8 mouse cellular contexts compared by ENCODE assay signal in genomic region chr8:3278181-3278820, GRCm38 (mm10). TPM values are rescaled to one million over a fixed set of nuclear protein-coding genes. Genes with fewer than 3 reads are reported as not detected.
A peak's percentile ranks its signal among the peaks of the same experiment; 100 is the strongest.
DNase-seq lines count a peak whose midpoint lies in the region; ATAC-seq and TF ChIP-seq lines count a peak whose summit lies in the region.

No protein-coding gene starts in this region.

- H3K9me3 ChIP-seq in limb, embryonic 11.5 days (ENCODE audit: control insufficient read depth, low read length): no peaks in the 10 kb centered on the region; the same call in 1 of the 2 replicates
- H3K9me3 ChIP-seq in midbrain, embryonic 15.5 days: no peaks in the 10 kb centered on the region

- peaks cover 12% of the 10 kb centered on the region for H3K79me2 ChIP-seq in heart, adult 2 months (replicated peaks; ENCODE audit: control insufficient read depth, insufficient read depth, low read length)

- TF ChIP-seq CTCF in heart, adult 2 months (IDR thresholded peaks at IDR 0.05): peak; percentile 53

- WGBS in heart, adult 2 months: 24% methylated on average over 15 of the region's 15 CpGs
- WGBS in limb, embryonic 11.5 days: 46% methylated on average over 15 of the region's 15 CpGs
- WGBS in midbrain, embryonic 15.5 days: 49% methylated on average over 15 of the region's 15 CpGs

- peak overlapping the region; percentile 98 for H3K27ac ChIP-seq in heart, adult 2 months
- no peak overlapping the region for H3K27ac ChIP-seq in limb, embryonic 11.5 days (replicated peaks; ENCODE audit: low read depth, low read length)
- H3K27ac ChIP-seq in midbrain, embryonic 15.5 days: no peak overlapping the region

- peak overlapping the region; percentile 99 for H3K9ac ChIP-seq in heart, adult 2 months (ENCODE audit: low read depth, low read length)
- peak overlapping the region; percentile 64 for H3K9ac ChIP-seq in limb, embryonic 11.5 days (ENCODE audit: low read length)
- H3K9ac ChIP-seq in midbrain, embryonic 15.5 days: peak overlapping the region; percentile 91

- H3K36me3 ChIP-seq in heart, adult 2 months (ENCODE audit: control insufficient read depth, insufficient read depth, low read length): peaks cover 10% of the 10 kb centered on the region
- H3K36me3 ChIP-seq in limb, embryonic 11.5 days (ENCODE audit: control insufficient read depth, insufficient read depth, low read length): no peaks in the 10 kb centered on the region
- no peaks in the 10 kb centered on the region for H3K36me3 ChIP-seq in midbrain, embryonic 15.5 days (replicated peaks)

- H3K4me3 ChIP-seq in heart, adult 2 months: peak overlapping the region; percentile 94
- peak overlapping the region; percentile 74 for H3K4me3 ChIP-seq in limb, embryonic 11.5 days (ENCODE audit: low read depth, low read length)
- H3K4me3 ChIP-seq in midbrain, embryonic 15.5 days: peak overlapping the region; percentile 79

- no peak for ATAC-seq in limb, embryonic 11.5 days (ENCODE audit: insufficient number of reproducible peaks, low FRiP score, low TSS enrichment, low read depth)
- ATAC-seq in midbrain, embryonic 15.5 days (replicated peaks): no peak; the same call in 1 of the 2 replicates

- no peaks in the 10 kb centered on the region for H3K27me3 ChIP-seq in heart, adult 2 months (ENCODE audit: control insufficient read depth, insufficient read depth, low read length)
- H3K27me3 ChIP-seq in limb, embryonic 11.5 days (ENCODE audit: control insufficient read depth, insufficient read depth, low read length): no peaks in the 10 kb centered on the region
- H3K27me3 ChIP-seq in midbrain, embryonic 15.5 days (replicated peaks): no peaks in the 10 kb centered on the region

- no peak for TF ChIP-seq POLR2A in heart, adult 2 months (IDR thresholded peaks at IDR 0.05; ENCODE audit: insufficient read depth, low read depth, low read length)

- DNase-seq in heart, adult 2 months: peak; percentile 30 to 40
- no peak for DNase-seq in heart, adult 9 months (ENCODE audit: low spot score in 2 of 2)
- DNase-seq in embryo, embryonic 10.5 days (ENCODE audit: low spot score): peak; percentile 26
- peak; percentile 30 to 49 for DNase-seq in heart, postnatal 10 days
- DNase-seq in limb, embryonic 11.5 days (ENCODE audit: low spot score): no peak
- no peak for DNase-seq in ovary, postnatal 14 days (ENCODE audit: low spot score)
- no peak for DNase-seq in cerebellum, adult 9-10 months

- no peak for TF ChIP-seq EP300 in heart, adult 2 months (IDR thresholded peaks at IDR 0.05; ENCODE audit: insufficient read depth, low read depth, low read length)

- H3K4me1 ChIP-seq in heart, adult 2 months (ENCODE audit: control insufficient read depth, insufficient read depth, low read length): peaks cover 5% of the 10 kb centered on the region
- H3K4me1 ChIP-seq in limb, embryonic 11.5 days (ENCODE audit: control insufficient read depth, insufficient read depth, low read length): peaks cover 4% of the 10 kb centered on the region
- peaks cover 27% of the 10 kb centered on the region for H3K4me1 ChIP-seq in midbrain, embryonic 15.5 days

- H3K4me2 ChIP-seq in limb, embryonic 11.5 days (ENCODE audit: low read depth, severe bottlenecking): peak overlapping the region; percentile 67
- peak overlapping the region; percentile 81 for H3K4me2 ChIP-seq in midbrain, embryonic 15.5 days

- intact Hi-C loops in heart, adult 2 months (cut with DNase I): loop anchor here (2.0 to 5.0 kb wide), 2 partner anchors 54 to 96 kb away; no protein-coding TSS in a partner anchor
- intact Hi-C loops in heart, postnatal 10 days (cut with DNase I): loop anchor here (2.0 kb wide), 2 partner anchors 56 to 98 kb away; no protein-coding TSS in a partner anchor

RNA-seq across cellular contexts. Expression of gene Insr, which starts 1.1 kb away (rescaled TPM):
- 100 to 1,000 TPM; 112 to 145 TPM for total RNA-seq in heart, adult 2 months (2021)
- 24.6 and 42.3 TPM in 2 replicates for polyA plus RNA-seq in heart, adult 2 months (2012; rRNA removed)
- 100 to 1,000 TPM; 129 to 144 TPM for total RNA-seq in heart, postnatal 10 days (2021)
- 34.9 and 37.9 TPM in 2 replicates for polyA plus RNA-seq in limb, embryonic 11.5 days (2014; fragmentation: Nextera tagmentation; extraction: Ambion mirVana)
- polyA plus RNA-seq in midbrain, embryonic 15.5 days (2015; fragmentation: Nextera tagmentation; extraction: Ambion mirVana): 64.0 and 64.4 TPM in 2 replicates

Comparison
In these comparisons a context has a peak if more than half of its experiments do, and no peak if none do; other contexts are left out.
1. DNase-seq: peak in heart, adult 2 months (2 of 2), embryo, embryonic 10.5 days (single experiment) and heart, postnatal 10 days (2 of 2); none in heart, adult 9 months (0 of 2), limb, embryonic 11.5 days (single experiment), ovary, postnatal 14 days (single experiment) and cerebellum, adult 9-10 months (single experiment).
2. Peak in every context shown above with its lines, with median percentiles within 50 percentile points of each other: H3K4me3 ChIP-seq and H3K9ac ChIP-seq.